22 mouse cellular contexts compared by ENCODE assay signal in the genomic region with DNA sequence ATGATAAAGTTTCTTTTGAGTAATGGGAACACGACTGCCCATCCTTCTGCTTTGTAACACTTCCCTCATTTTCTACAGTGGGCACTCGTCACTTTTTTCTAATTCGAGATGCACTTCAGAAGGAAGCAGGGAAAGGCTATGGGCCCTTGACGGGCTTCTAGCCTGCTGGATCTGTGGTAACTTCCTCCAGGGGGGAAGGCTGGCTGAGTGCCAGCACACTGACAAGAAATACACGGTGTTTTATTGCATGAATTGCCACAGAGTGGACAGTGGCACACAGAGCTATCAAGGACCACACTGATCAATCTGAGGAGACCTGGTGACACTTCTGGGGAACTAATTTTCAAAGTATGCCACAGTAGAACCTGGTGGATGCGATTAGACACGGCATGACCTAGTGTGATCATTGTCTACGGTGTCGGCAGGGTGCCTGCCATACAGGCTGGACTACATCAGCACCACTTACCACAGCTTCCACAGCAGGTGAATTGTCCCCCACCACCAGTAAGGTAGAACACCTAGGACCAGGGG. TPM values are rescaled to one million over a fixed set of nuclear protein-coding genes. Genes with fewer than 3 reads are reported as not detected.
DNase-seq lines count a peak whose midpoint lies in the region; ATAC-seq and TF ChIP-seq lines count a peak whose summit lies in the region.
"Had no signal": no experiment of that assay in that cellular context is flagged by ENCODE, and none has a peak within 500 bp of the region (broad histone marks: within the 10 kb centered on the region; RNA-seq: fewer than 3 reads in every experiment).

No protein-coding gene starts in this region.

- 50% methylated on average over 9 of the region's 9 CpGs for WGBS in liver, embryonic 16.5 days (ENCODE audit: insufficient replicate concordance)
- WGBS in liver, embryonic 11.5 days, result 71% methylated on average over 9 of the region's 9 CpGs
- 85% methylated on average over 9 of the region's 9 CpGs for WGBS in embryonic facial prominence, embryonic 10.5 days

- no peak for DNase-seq in liver, embryonic 11.5 days (ENCODE audit: low spot score)
- DNase-seq in G1E (ENCODE audit: low spot score), result peak; percentile 2
- no peak for DNase-seq in heart, adult 9 months (ENCODE audit: low spot score in 2 of 2)
- DNase-seq in embryonic facial prominence, embryonic 10.5 days (ENCODE audit: low spot score), result no peak
- DNase-seq: adrenal gland, postnatal 36 days; cerebellum, adult 18-20 months; gastrocnemius, postnatal 25 days; heart, adult 2 months; heart, postnatal 14 days; kidney, adult 11 months; midbrain, embryonic 14.5 days had no signal

- no peak overlapping the region for H3K4me3 ChIP-seq in liver, embryonic 16.5 days (ENCODE audit: low read depth, low read length)
- no peak overlapping the region for H3K4me3 ChIP-seq in liver, embryonic 11.5 days (ENCODE audit: low read depth, low read length)
- no peak overlapping the region for H3K4me3 ChIP-seq in G1E (ENCODE audit: low read depth, low read length)
- H3K4me3 ChIP-seq in embryonic facial prominence, embryonic 10.5 days, result no peak overlapping the region
- H3K4me3 ChIP-seq: heart, adult 2 months; hindbrain, embryonic 10.5 days; hindbrain, embryonic 15.5 days; limb, embryonic 15.5 days; liver, embryonic 15.5 days; megakaryocyte, embryonic 14.5 days had no signal

- no peaks in the 10 kb centered on the region for H3K9me3 ChIP-seq in liver, embryonic 16.5 days (replicated peaks; ENCODE audit: control insufficient read depth, low read length)
- no peaks in the 10 kb centered on the region for H3K9me3 ChIP-seq in liver, embryonic 11.5 days (ENCODE audit: control insufficient read depth, low read length)
- H3K9me3 ChIP-seq in G1E (replicated peaks), result no peaks in the 10 kb centered on the region
- no peaks in the 10 kb centered on the region for H3K9me3 ChIP-seq in embryonic facial prominence, embryonic 10.5 days
- H3K9me3 ChIP-seq: hindbrain, embryonic 10.5 days; hindbrain, embryonic 15.5 days; limb, embryonic 15.5 days; liver, embryonic 15.5 days; megakaryocyte, embryonic 14.5 days had no signal

- H3K36me3 ChIP-seq in liver, embryonic 16.5 days (ENCODE audit: control insufficient read depth, insufficient read depth), result no peaks in the 10 kb centered on the region
- no peaks in the 10 kb centered on the region for H3K36me3 ChIP-seq in liver, embryonic 11.5 days (ENCODE audit: control insufficient read depth, insufficient read depth, low read length)
- H3K36me3 ChIP-seq in G1E (replicated peaks), result peaks cover 2% of the 10 kb centered on the region
- H3K36me3 ChIP-seq in embryonic facial prominence, embryonic 10.5 days (replicated peaks), result no peaks in the 10 kb centered on the region
- H3K36me3 ChIP-seq: hindbrain, embryonic 10.5 days; hindbrain, embryonic 15.5 days; limb, embryonic 15.5 days; liver, embryonic 15.5 days had no signal

- H3K27me3 ChIP-seq in liver, embryonic 16.5 days (ENCODE audit: control insufficient read depth, insufficient read depth, low read depth, low read length), result no peaks in the 10 kb centered on the region; the same call in 1 of the 2 replicates
- no peaks in the 10 kb centered on the region for H3K27me3 ChIP-seq in liver, embryonic 11.5 days (replicated peaks; ENCODE audit: control insufficient read depth, insufficient read depth, low read length)
- H3K27me3 ChIP-seq in G1E (ENCODE audit: insufficient read depth, low read length), result no peaks in the 10 kb centered on the region
- H3K27me3 ChIP-seq in embryonic facial prominence, embryonic 10.5 days (replicated peaks; ENCODE audit: low read depth, poor library complexity, severe bottlenecking), result no peaks in the 10 kb centered on the region
- H3K27me3 ChIP-seq: CH12.LX; hindbrain, embryonic 15.5 days; limb, embryonic 15.5 days; liver, embryonic 15.5 days had no signal

- no peak overlapping the region for H3K4me2 ChIP-seq in liver, embryonic 16.5 days (ENCODE audit: low read depth, low read length)
- H3K4me2 ChIP-seq in liver, embryonic 11.5 days, result no peak overlapping the region
- H3K4me2 ChIP-seq: hindbrain, embryonic 15.5 days; limb, embryonic 15.5 days; liver, embryonic 15.5 days had no signal

- peaks cover 18% of the 10 kb centered on the region for H3K4me1 ChIP-seq in liver, embryonic 16.5 days (ENCODE audit: control insufficient read depth, low read depth, low read length)
- peaks cover 29% of the 10 kb centered on the region for H3K4me1 ChIP-seq in liver, embryonic 11.5 days (replicated peaks; ENCODE audit: control insufficient read depth, insufficient read depth, low read length)
- H3K4me1 ChIP-seq in G1E (ENCODE audit: insufficient read depth, low read depth, low read length), result peaks cover 32% of the 10 kb centered on the region
- 0 out of 2 replicates have a peak, but pooled peaks cover 4% of the 10 kb centered on the region for H3K4me1 ChIP-seq in embryonic facial prominence, embryonic 10.5 days
- H3K4me1 ChIP-seq: limb, embryonic 15.5 days had no signal

- TF ChIP-seq CTCF in G1E (IDR thresholded peaks at IDR 0.05; ENCODE audit: low read depth, low read length), result no peak

- 0 out of 2 replicates have a peak, but pooled peaks have one; percentile 13 for ATAC-seq in liver, embryonic 16.5 days (ENCODE audit: low read depth)
- no peak for ATAC-seq in liver, embryonic 11.5 days (replicated peaks; ENCODE audit: low FRiP score)
- ATAC-seq in G1E (ENCODE audit: extremely low read depth, insufficient number of reproducible peaks, low FRiP score, poor library complexity, severe bottlenecking), result no peak
- ATAC-seq in common myeloid progenitor, adult 5-6 weeks (replicated peaks; ENCODE audit: low read depth, poor library complexity, severe bottlenecking), result peak; percentile 54; the same call in 1 of the 2 replicates
- ATAC-seq: forebrain, embryonic 14.5 days; inflammation-experienced regulatory T-cells, adult 6 months had no signal

- no peak overlapping the region for H3K9ac ChIP-seq in liver, embryonic 16.5 days (ENCODE audit: low read depth, low read length)
- no peak overlapping the region for H3K9ac ChIP-seq in liver, embryonic 11.5 days (ENCODE audit: low read depth, low read length)
- H3K9ac ChIP-seq: hindbrain, embryonic 15.5 days; limb, embryonic 15.5 days; liver, embryonic 15.5 days had no signal

- H3K27ac ChIP-seq in liver, embryonic 16.5 days (ENCODE audit: low read length), result no peak overlapping the region
- no peak overlapping the region for H3K27ac ChIP-seq in liver, embryonic 11.5 days (ENCODE audit: low read depth, low read length)
- H3K27ac ChIP-seq in embryonic facial prominence, embryonic 10.5 days (replicated peaks), result no peak overlapping the region
- H3K27ac ChIP-seq: heart, adult 2 months; hindbrain, embryonic 10.5 days; hindbrain, embryonic 15.5 days; limb, embryonic 15.5 days; liver, embryonic 15.5 days had no signal

RNA-seq across cellular contexts. Expression of gene Sla2, which starts 9.5 kb away (rescaled TPM):
- 1.5 and 1.7 TPM in 2 replicates for polyA plus RNA-seq in liver, embryonic 16.5 days (2015; fragmentation: Nextera tagmentation; extraction: Ambion mirVana)
- polyA plus RNA-seq in liver, embryonic 11.5 days (2014; fragmentation: Nextera tagmentation; extraction: Ambion mirVana), result 11.6 and 11.9 TPM in 2 replicates
- 0.83 TPM in 1 of 2 replicates, not detected in the other for total RNA-seq in G1E (2014; fragmentation: Nextera tagmentation)
- total RNA-seq in G1E (2017), result 0.98 and 1.0 TPM in 2 replicates
- polyA plus RNA-seq in G1E (2012), result 0.62 and 0.83 TPM in 2 replicates
- 1.0 and 3.4 TPM in 2 replicates for total RNA-seq in common myeloid progenitor, adult 5-6 weeks (2017)
- 0.29 and 0.49 TPM in 2 replicates for polyA plus RNA-seq in embryonic facial prominence, embryonic 10.5 days (2016; fragmentation: Nextera tagmentation; extraction: Ambion mirVana)
- total RNA-seq: adrenal gland, postnatal 36 days; gastrocnemius, adult 18-20 months; gastrocnemius, postnatal 25 days; heart, adult 2 months had no signal

RNA-seq across cellular contexts. Expression of gene Rab5if, which starts 33.5 kb away (rescaled TPM):
- polyA plus RNA-seq in liver, embryonic 16.5 days (2015; fragmentation: Nextera tagmentation; extraction: Ambion mirVana), result 112 and 117 TPM in 2 replicates
- polyA plus RNA-seq in liver, embryonic 11.5 days (2014; fragmentation: Nextera tagmentation; extraction: Ambion mirVana), result 247 and 278 TPM in 2 replicates
- total RNA-seq in G1E (2014; fragmentation: Nextera tagmentation) (97.3 and 108 TPM in 2 replicates), G1E (2017) (210 and 302 TPM in 2 replicates)
- polyA plus RNA-seq in G1E (2012), result 103 and 173 TPM in 2 replicates
- total RNA-seq in common myeloid progenitor, adult 5-6 weeks (2017), result 128 and 156 TPM in 2 replicates
- polyA plus RNA-seq in embryonic facial prominence, embryonic 10.5 days (2016; fragmentation: Nextera tagmentation; extraction: Ambion mirVana), result 174 and 187 TPM in 2 replicates

RNA-seq across cellular contexts. Expression of gene 4930518I15Rik, which starts 38.7 kb away (rescaled TPM):
- 2.1 and 2.6 TPM in 2 replicates for polyA plus RNA-seq in liver, embryonic 16.5 days (2015; fragmentation: Nextera tagmentation; extraction: Ambion mirVana)
- polyA plus RNA-seq in liver, embryonic 11.5 days (2014; fragmentation: Nextera tagmentation; extraction: Ambion mirVana), result 3.6 and 5.1 TPM in 2 replicates
- 4.2 and 6.8 TPM in 2 replicates for total RNA-seq in G1E (2014; fragmentation: Nextera tagmentation)
- 1.6 and 1.9 TPM in 2 replicates for total RNA-seq in G1E (2017)
- 0.09 TPM in 2 replicates for polyA plus RNA-seq in G1E (2012)
- total RNA-seq in common myeloid progenitor, adult 5-6 weeks (2017), result not detected in 2 replicates
- polyA plus RNA-seq in embryonic facial prominence, embryonic 10.5 days (2016; fragmentation: Nextera tagmentation; extraction: Ambion mirVana), result 9.9 and 10.0 TPM in 2 replicates

RNA-seq across cellular contexts. Expression of gene Tgif2, which starts 56.6 kb away (rescaled TPM):
- 5.1 and 5.4 TPM in 2 replicates for polyA plus RNA-seq in liver, embryonic 16.5 days (2015; fragmentation: Nextera tagmentation; extraction: Ambion mirVana)
- 33.3 and 40.0 TPM in 2 replicates for polyA plus RNA-seq in liver, embryonic 11.5 days (2014; fragmentation: Nextera tagmentation; extraction: Ambion mirVana)
- 22.8 and 25.7 TPM in 2 replicates for total RNA-seq in G1E (2014; fragmentation: Nextera tagmentation)
- 24.9 and 26.7 TPM in 2 replicates for total RNA-seq in G1E (2017)
- polyA plus RNA-seq in G1E (2012), result 60.6 and 77.6 TPM in 2 replicates
- 15.6 and 18.6 TPM in 2 replicates for total RNA-seq in common myeloid progenitor, adult 5-6 weeks (2017)
- polyA plus RNA-seq in embryonic facial prominence, embryonic 10.5 days (2016; fragmentation: Nextera tagmentation; extraction: Ambion mirVana), result 112 and 114 TPM in 2 replicates

Comparison
In these comparisons a context has a peak if more than half of its experiments do, and no peak if none do; other contexts are left out.
1. ATAC-seq: peak in liver, embryonic 16.5 days (single experiment) and common myeloid progenitor, adult 5-6 weeks (single experiment); none in liver, embryonic 11.5 days (single experiment) and G1E (single experiment).